Mouse (Mus musculus): ENCODE data around the gene Hadha. TPM values are rescaled to one million over a fixed set of nuclear protein-coding genes. Genes with fewer than 3 reads are reported as not detected.

Hadha gene
- polyA plus RNA-seq, 1 experiment from 2014 or later, result 124 TPM

DNA sequence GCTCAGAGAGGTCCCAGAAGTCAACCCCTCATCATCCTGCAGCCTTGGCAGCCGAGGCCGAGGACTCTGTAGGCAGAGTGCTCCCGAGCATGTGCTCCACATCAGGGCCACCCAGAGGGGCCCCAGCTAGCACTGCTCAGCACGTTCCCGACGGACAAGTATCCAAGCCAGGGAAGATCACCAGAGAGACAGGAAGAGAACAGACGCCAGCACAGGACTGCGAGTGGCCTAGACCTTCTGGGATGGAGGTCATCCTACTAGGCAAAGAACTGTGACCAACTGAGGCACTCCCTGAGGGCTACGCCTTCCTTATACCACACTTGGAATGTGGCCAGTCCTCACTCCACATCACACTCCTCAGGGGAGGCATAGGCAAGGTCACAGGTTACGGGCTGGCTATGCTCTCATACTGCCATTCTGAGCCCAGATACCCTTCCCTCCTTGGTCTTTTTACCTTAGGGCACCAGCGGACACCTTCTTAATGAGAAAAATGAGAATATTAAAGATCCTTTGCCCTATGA lies 19.2 kb downstream of the Hadha start:
- no peak for TF ChIP-seq CTCF (IDR thresholded peaks at IDR 0.05; ENCODE audit: low read depth)
- H3K36me3 ChIP-seq (ENCODE audit: insufficient read depth), result peaks cover 87% of the 10 kb centered on the region
- 90% methylated on average over 11 of the region's 11 CpGs for WGBS
- no peak for DNase-seq
- no peak overlapping the region for H3K4me3 ChIP-seq (ENCODE audit: low read depth, low read length)
- no peaks in the 10 kb centered on the region for H3K4me1 ChIP-seq (ENCODE audit: insufficient read depth)
- no peak overlapping the region for H3K27ac ChIP-seq (ENCODE audit: low read depth)
- H3K4me2 ChIP-seq, result no peak overlapping the region
- H3K9me3 ChIP-seq (ENCODE audit: low read depth, low read length), result no peaks in the 10 kb centered on the region
- H3K27me3 ChIP-seq (ENCODE audit: insufficient read depth, low read length), result no peaks in the 10 kb centered on the region
- ATAC-seq (ENCODE audit: insufficient read depth), result no peak
- no peak overlapping the region for H3K9ac ChIP-seq

DNA sequence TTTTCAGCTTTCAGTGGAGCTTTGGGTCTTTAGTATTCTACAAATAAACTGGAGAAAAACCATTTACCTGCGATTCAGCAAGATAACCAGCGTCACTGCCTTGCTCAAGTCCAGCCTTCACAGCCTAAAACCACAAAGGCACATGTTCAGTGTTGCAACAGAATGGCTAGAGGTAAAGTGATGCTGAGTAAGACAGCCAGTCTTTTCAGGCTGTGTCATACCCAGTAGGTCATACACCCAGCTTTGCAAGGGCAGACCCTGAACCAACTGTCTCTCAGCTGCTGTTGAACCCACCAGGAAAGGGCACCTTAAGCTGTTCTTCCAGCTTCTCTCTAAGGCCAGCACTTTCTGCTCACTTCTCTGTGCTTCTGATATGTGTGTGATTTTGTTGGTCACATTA lies 22.8 kb downstream of the Hadha start:
- ATAC-seq (ENCODE audit: insufficient read depth) (no peak), DNase-seq (no peak)
- 97% methylated on average over 2 of the region's 2 CpGs for WGBS
- H3K36me3 ChIP-seq (ENCODE audit: insufficient read depth), result peaks cover 88% of the 10 kb centered on the region
- H3K9ac ChIP-seq, result no peak overlapping the region
- no peaks in the 10 kb centered on the region for H3K9me3 ChIP-seq (ENCODE audit: low read depth, low read length)
- H3K27me3 ChIP-seq (ENCODE audit: insufficient read depth, low read length), result no peaks in the 10 kb centered on the region
- no peak overlapping the region for H3K4me3 ChIP-seq (ENCODE audit: low read depth, low read length)
- no peak overlapping the region for H3K27ac ChIP-seq (ENCODE audit: low read depth)
- TF ChIP-seq CTCF (IDR thresholded peaks at IDR 0.05; ENCODE audit: low read depth), result no peak
- H3K4me2 ChIP-seq, result no peak overlapping the region
- H3K4me1 ChIP-seq (ENCODE audit: insufficient read depth), result no peaks in the 10 kb centered on the region

DNA sequence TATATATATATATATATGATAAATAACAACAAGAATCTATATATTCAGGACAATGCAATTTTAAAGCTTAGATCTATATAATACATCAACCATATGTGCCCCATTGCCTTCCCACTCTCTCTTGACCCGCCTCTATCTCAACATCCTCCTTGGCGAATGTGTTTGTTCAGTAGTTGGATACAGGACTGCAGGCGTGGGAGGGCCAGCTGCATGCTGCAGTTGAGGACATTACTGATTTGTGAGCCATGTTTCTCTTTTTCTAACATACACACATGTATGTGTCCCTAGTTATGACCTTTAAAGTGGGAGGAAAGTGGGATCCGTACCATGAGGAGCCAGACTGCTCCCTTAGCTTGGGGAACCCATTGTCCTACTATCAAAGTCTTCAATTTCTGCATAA lies 23.7 kb downstream of the Hadha start:
- WGBS, result 91% methylated on average over 4 of the region's 4 CpGs
- Histone ChIP-seq H3K4me3 (ENCODE audit: low read depth, low read length) (no peak overlapping the region), H3K27ac (ENCODE audit: low read depth) (no peak overlapping the region), H3K4me1 (ENCODE audit: insufficient read depth) (no peaks in the 10 kb centered on the region), H3K27me3 (ENCODE audit: insufficient read depth, low read length) (no peaks in the 10 kb centered on the region), H3K9me3 (ENCODE audit: low read depth, low read length) (no peaks in the 10 kb centered on the region), H3K9ac (no peak overlapping the region), H3K36me3 (ENCODE audit: insufficient read depth) (peaks cover 93% of the 10 kb centered on the region), H3K4me2 (no peak overlapping the region)
- TF ChIP-seq CTCF (IDR thresholded peaks at IDR 0.05; ENCODE audit: low read depth), result no peak
- ATAC-seq (ENCODE audit: insufficient read depth), result no peak
- DNase-seq, result no peak

DNA sequence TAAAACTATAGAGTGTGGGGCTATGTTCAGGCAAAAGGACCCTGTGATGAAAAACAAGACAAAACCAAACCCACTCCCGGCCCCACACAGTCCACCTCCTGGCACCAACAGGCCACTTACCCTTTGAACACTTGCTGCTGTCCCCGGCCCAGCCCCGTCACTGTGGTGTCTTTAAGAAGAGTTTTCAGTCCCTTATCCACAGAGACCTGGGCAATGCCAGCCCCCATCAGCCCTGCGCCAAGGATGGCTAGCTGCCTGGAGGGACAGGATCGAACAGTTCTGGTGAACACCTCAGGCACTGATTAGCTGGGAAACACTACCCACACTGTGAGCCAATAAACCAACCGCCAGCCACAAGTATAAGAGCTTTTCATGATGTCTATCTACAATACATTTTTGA lies 26.3 kb downstream of the Hadha start:
- no peak for TF ChIP-seq CTCF (IDR thresholded peaks at IDR 0.05; ENCODE audit: low read depth)

DNA sequence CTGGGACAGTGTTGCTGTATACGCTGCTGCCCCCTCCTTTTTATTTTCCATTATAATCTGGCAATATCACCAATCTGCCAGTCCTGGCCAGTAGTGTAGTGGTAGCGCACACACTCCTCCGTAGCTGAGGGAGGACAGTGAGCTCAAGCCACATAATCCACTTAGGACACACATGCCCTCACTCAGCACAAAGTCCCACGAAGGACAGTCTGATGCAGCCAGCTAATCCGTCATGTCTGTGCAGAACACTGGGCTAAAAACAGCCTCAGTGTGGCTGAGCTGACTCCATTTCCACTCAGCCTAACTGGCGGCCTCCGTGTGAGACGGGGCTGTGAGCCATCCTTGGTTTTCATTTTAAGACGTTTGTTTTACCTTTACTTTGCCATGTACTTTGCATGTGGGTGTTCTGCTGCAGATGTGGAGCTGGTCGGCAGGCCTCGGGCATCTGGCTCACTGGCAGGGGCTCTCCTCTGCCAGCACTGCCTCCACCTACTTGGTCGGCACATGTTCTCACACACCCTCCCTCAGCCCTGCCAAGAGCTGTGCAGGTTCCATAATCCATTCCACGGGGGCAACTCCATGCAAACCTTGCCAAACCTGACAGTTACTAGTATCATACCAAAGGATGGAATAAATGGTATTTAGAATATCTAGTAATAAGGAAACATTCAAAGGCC lies 26.9 kb downstream of the Hadha start:
- Histone ChIP-seq H3K4me3 (ENCODE audit: low read depth, low read length) (no peak overlapping the region), H3K27ac (ENCODE audit: low read depth) (no peak overlapping the region), H3K9me3 (ENCODE audit: low read depth, low read length) (no peaks in the 10 kb centered on the region), H3K4me1 (ENCODE audit: insufficient read depth) (no peaks in the 10 kb centered on the region), H3K27me3 (ENCODE audit: insufficient read depth, low read length) (no peaks in the 10 kb centered on the region), H3K4me2 (no peak overlapping the region), H3K9ac (no peak overlapping the region), H3K36me3 (ENCODE audit: insufficient read depth) (peaks cover 93% of the 10 kb centered on the region)
- no peak for ATAC-seq (ENCODE audit: insufficient read depth)
- WGBS, result 88% methylated on average over 13 of the region's 13 CpGs
- no peak for TF ChIP-seq CTCF (IDR thresholded peaks at IDR 0.05; ENCODE audit: low read depth)
- no peak for DNase-seq

More for the DNA sequence above, 26.3 kb downstream of the Hadha start:
- 92% methylated on average over 6 of the region's 6 CpGs for WGBS
- Histone ChIP-seq H3K4me3 (ENCODE audit: low read depth, low read length) (no peak overlapping the region), H3K4me1 (ENCODE audit: insufficient read depth) (no peaks in the 10 kb centered on the region), H3K36me3 (ENCODE audit: insufficient read depth) (peaks cover 93% of the 10 kb centered on the region), H3K9ac (no peak overlapping the region), H3K27me3 (ENCODE audit: insufficient read depth, low read length) (no peaks in the 10 kb centered on the region), H3K4me2 (no peak overlapping the region), H3K27ac (ENCODE audit: low read depth) (no peak overlapping the region), H3K9me3 (ENCODE audit: low read depth, low read length) (no peaks in the 10 kb centered on the region)
- ATAC-seq (ENCODE audit: insufficient read depth), result no peak
- no peak for DNase-seq

DNA sequence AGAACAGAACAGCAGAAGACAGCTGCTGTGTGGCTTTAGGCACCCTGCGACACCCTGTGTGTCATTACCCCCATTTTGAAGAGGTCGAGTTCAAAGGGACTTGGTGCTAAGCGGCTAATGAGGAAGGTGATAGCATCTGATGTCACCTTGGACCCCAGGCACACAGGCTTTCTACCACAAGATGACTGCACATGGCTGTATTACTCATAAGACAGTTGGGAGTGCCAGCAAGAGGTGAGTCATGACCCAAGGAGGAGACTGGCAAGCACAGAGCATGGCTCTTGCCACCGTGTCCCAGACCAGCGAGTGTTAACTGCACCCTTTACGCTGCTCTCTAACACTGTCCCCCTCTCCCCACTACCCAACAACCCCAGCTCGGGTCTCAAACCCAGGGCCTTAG lies 28.2 kb downstream of the Hadha start:
- Histone ChIP-seq H3K4me3 (ENCODE audit: low read depth, low read length) (no peak overlapping the region), H3K27me3 (ENCODE audit: insufficient read depth, low read length) (no peaks in the 10 kb centered on the region), H3K36me3 (ENCODE audit: insufficient read depth) (peaks cover 93% of the 10 kb centered on the region), H3K9me3 (ENCODE audit: low read depth, low read length) (no peaks in the 10 kb centered on the region), H3K4me1 (ENCODE audit: insufficient read depth) (no peaks in the 10 kb centered on the region), H3K9ac (no peak overlapping the region), H3K27ac (ENCODE audit: low read depth) (no peak overlapping the region), H3K4me2 (no peak overlapping the region)
- ATAC-seq (ENCODE audit: insufficient read depth), result no peak
- TF ChIP-seq CTCF (IDR thresholded peaks at IDR 0.05; ENCODE audit: low read depth), result no peak
- 81% methylated on average over 7 of the region's 7 CpGs for WGBS
- no peak for DNase-seq

DNA sequence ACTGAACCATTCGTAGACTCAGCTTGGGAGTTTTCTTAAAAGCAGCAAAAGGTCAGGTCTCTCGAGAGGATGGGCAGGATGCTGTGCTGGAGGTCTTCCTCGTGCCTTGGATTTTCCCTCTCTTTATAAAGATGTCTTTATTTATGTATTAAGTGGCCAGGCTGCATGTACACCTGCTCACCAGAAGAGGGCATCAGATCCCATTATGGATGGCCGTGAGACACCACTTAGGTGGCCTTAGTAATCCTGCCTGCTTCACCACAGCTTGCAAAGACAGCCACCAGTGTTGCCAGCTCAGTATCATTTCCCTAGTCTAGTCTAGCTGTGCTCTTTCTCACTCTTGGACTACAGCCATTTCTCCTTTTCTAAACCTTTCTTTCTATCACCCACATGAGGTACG lies 29.4 kb downstream of the Hadha start:
- peak; percentile 73 for TF ChIP-seq CTCF (IDR thresholded peaks at IDR 0.05; ENCODE audit: low read depth)
- no peaks in the 10 kb centered on the region for H3K9me3 ChIP-seq (ENCODE audit: low read depth, low read length)
- H3K4me3 ChIP-seq (ENCODE audit: low read depth, low read length), result no peak overlapping the region
- no peak overlapping the region for H3K27ac ChIP-seq (ENCODE audit: low read depth)
- WGBS, result 36% methylated on average over 5 of the region's 5 CpGs
- ATAC-seq (ENCODE audit: insufficient read depth) (no peak), DNase-seq (peak; percentile 76)
- H3K36me3 ChIP-seq (ENCODE audit: insufficient read depth), result peaks cover 99% of the 10 kb centered on the region
- H3K27me3 ChIP-seq (ENCODE audit: insufficient read depth, low read length), result no peaks in the 10 kb centered on the region
- no peak overlapping the region for H3K9ac ChIP-seq
- no peaks in the 10 kb centered on the region for H3K4me1 ChIP-seq (ENCODE audit: insufficient read depth)
- no peak overlapping the region for H3K4me2 ChIP-seq
